9 mouse cellular contexts compared by ENCODE assay signal in the genomic region with DNA sequence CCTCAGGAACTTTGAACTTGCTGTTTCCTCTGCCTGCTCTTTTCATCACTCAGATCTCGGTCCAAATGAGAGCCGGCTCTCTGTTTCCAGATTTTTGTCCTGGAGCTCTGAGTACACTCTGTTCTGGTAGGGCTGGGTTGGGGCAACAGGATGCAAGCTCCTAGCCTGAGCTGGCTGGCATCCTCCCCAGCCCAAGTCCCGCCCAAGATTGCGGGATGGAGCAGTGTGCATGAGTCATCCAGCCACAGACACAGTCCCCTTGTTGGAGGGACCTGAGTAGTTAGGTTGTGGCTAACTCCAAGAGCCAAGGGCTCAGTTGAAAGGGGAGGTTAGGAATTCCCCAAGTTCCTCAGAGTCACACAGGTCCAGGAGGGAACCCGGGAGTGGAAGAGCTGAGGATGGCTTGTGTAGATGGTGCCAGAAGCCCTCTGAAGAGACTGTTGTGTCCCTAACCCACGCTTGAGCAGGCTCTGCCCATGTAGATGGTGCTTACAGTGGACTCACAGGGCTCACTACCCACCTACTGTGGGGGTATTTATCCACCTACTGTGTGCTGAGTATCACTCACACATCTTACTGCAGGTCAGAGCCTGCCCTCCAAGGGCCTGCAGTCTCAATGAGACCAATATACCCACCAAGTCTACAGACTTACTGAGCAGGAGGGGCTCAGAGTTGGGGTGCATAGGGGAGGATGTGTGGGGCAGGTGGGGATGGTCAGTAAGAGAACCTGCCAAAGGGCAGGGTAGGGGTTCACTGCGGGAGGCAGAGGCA. TPM values are rescaled to one million over a fixed set of nuclear protein-coding genes. Genes with fewer than 3 reads are reported as not detected.
DNase-seq lines count a peak whose midpoint lies in the region; ATAC-seq and TF ChIP-seq lines count a peak whose summit lies in the region.
"Had no signal": no experiment of that assay in that cellular context is flagged by ENCODE, and none has a peak within 500 bp of the region (broad histone marks: within the 10 kb centered on the region; RNA-seq: fewer than 3 reads in every experiment).

No protein-coding gene starts in this region.

- no peaks in the 10 kb centered on the region for H3K27me3 ChIP-seq in intestine, embryonic 15.5 days (replicated peaks)
- H3K27me3 ChIP-seq in intestine, embryonic 16.5 days (replicated peaks; ENCODE audit: control insufficient read depth, insufficient read depth, low read length): no peaks in the 10 kb centered on the region
- no peaks in the 10 kb centered on the region for H3K27me3 ChIP-seq in midbrain, postnatal 0 days (ENCODE audit: insufficient read depth, low read length)

- 0 out of 2 replicates have a peak, but pooled peaks have one; percentile 16 for ATAC-seq in intestine, embryonic 15.5 days
- no peak for ATAC-seq in intestine, embryonic 16.5 days
- ATAC-seq in CD4-positive, CD25-positive, alpha-beta regulatory T cell, adult 4 months: peak; percentile 68
- no peak for ATAC-seq in midbrain, postnatal 0 days (ENCODE audit: low FRiP score)

- DNase-seq in fibroblast of lung, adult 2 months (ENCODE audit: low read depth): peak; percentile 95
- DNase-seq in lung, adult 18-20 months: peak; percentile 91 to 95
- DNase-seq in urinary bladder, postnatal 14 days (ENCODE audit: low spot score): peak; percentile 80
- DNase-seq in midbrain, postnatal 0 days (ENCODE audit: low spot score): no peak
- DNase-seq in spleen, adult 12 weeks (ENCODE audit: low spot score): no peak

- peaks cover 14% of the 10 kb centered on the region for H3K4me1 ChIP-seq in intestine, embryonic 15.5 days (replicated peaks)
- peaks cover 16% of the 10 kb centered on the region for H3K4me1 ChIP-seq in intestine, embryonic 16.5 days (ENCODE audit: control insufficient read depth, insufficient read depth, low read length)
- no peaks in the 10 kb centered on the region for H3K4me1 ChIP-seq in midbrain, postnatal 0 days (ENCODE audit: insufficient read depth, low read length)

- no peak overlapping the region for H3K9ac ChIP-seq in intestine, embryonic 15.5 days
- H3K9ac ChIP-seq in intestine, embryonic 16.5 days (ENCODE audit: low read depth, low read length): no peak overlapping the region
- no peak overlapping the region for H3K9ac ChIP-seq in midbrain, postnatal 0 days (replicated peaks; ENCODE audit: low read length, poor library complexity, severe bottlenecking)
- H3K9ac ChIP-seq: heart, embryonic 13.5 days had no signal

- no peak overlapping the region for H3K27ac ChIP-seq in intestine, embryonic 15.5 days
- H3K27ac ChIP-seq in intestine, embryonic 16.5 days (ENCODE audit: low read length): no peak overlapping the region
- H3K27ac ChIP-seq in midbrain, postnatal 0 days (ENCODE audit: low read depth, low read length): no peak overlapping the region
- H3K27ac ChIP-seq: heart, embryonic 13.5 days had no signal

- no peak overlapping the region for H3K4me3 ChIP-seq in intestine, embryonic 15.5 days (replicated peaks)
- no peak overlapping the region for H3K4me3 ChIP-seq in intestine, embryonic 16.5 days (ENCODE audit: low read length)
- no peak overlapping the region for H3K4me3 ChIP-seq in midbrain, postnatal 0 days (ENCODE audit: low read depth, low read length)
- H3K4me3 ChIP-seq: heart, embryonic 13.5 days had no signal

- no peaks in the 10 kb centered on the region for H3K9me3 ChIP-seq in intestine, embryonic 15.5 days
- no peaks in the 10 kb centered on the region for H3K9me3 ChIP-seq in intestine, embryonic 16.5 days (ENCODE audit: control insufficient read depth, low read length)
- no peaks in the 10 kb centered on the region for H3K9me3 ChIP-seq in midbrain, postnatal 0 days (ENCODE audit: low read length)
- H3K9me3 ChIP-seq: heart, embryonic 13.5 days had no signal

- no peak overlapping the region for H3K4me2 ChIP-seq in intestine, embryonic 15.5 days (replicated peaks)
- no peak overlapping the region for H3K4me2 ChIP-seq in intestine, embryonic 16.5 days (ENCODE audit: low read depth, low read length)
- no peak overlapping the region for H3K4me2 ChIP-seq in midbrain, postnatal 0 days (ENCODE audit: low read depth, low read length, poor library complexity, severe bottlenecking)
- H3K4me2 ChIP-seq: heart, embryonic 13.5 days had no signal

- TF ChIP-seq CTCF in midbrain, postnatal 0 days (IDR thresholded peaks at IDR 0.05): no peak

- H3K36me3 ChIP-seq in intestine, embryonic 15.5 days: no peaks in the 10 kb centered on the region
- no peaks in the 10 kb centered on the region for H3K36me3 ChIP-seq in intestine, embryonic 16.5 days (ENCODE audit: control insufficient read depth, insufficient read depth, low read length)
- no peaks in the 10 kb centered on the region for H3K36me3 ChIP-seq in midbrain, postnatal 0 days (ENCODE audit: insufficient read depth, low read length)
- H3K36me3 ChIP-seq: heart, embryonic 13.5 days had no signal

- WGBS in intestine, embryonic 15.5 days: 69% methylated on average over 7 of the region's 7 CpGs
- 79% methylated on average over 7 of the region's 7 CpGs for WGBS in intestine, embryonic 16.5 days
- 88% methylated on average over 7 of the region's 7 CpGs for WGBS in midbrain, postnatal 0 days

RNA-seq across cellular contexts. Expression of a gene that starts 17.0 kb away (rescaled TPM):
- polyA plus RNA-seq in intestine, embryonic 15.5 days (2015; fragmentation: Nextera tagmentation; extraction: Ambion mirVana): 1.3 and 1.4 TPM in 2 replicates
- polyA plus RNA-seq in intestine, embryonic 16.5 days (2015; fragmentation: Nextera tagmentation; extraction: Ambion mirVana): 1.3 and 1.5 TPM in 2 replicates
- 10 to 100 TPM; 19.9 to 27.8 TPM for polyA plus RNA-seq in CD4-positive, CD25-positive, alpha-beta regulatory T cell, adult 4 months (2017; shearing (Covaris generic))
- 3.6 and 3.7 TPM in 2 replicates for total RNA-seq in midbrain, postnatal 0 days (2014; rRNA removed)
- 0.95 and 0.98 TPM in 2 replicates for polyA plus RNA-seq in midbrain, postnatal 0 days (2015; fragmentation: Nextera tagmentation; extraction: Ambion mirVana)

Comparison
In these comparisons a context has a peak if more than half of its experiments do, and no peak if none do; other contexts are left out.
1. ATAC-seq: peak in intestine, embryonic 15.5 days (single experiment) and CD4-positive, CD25-positive, alpha-beta regulatory T cell, adult 4 months (single experiment); none in intestine, embryonic 16.5 days (single experiment) and midbrain, postnatal 0 days (single experiment).
2. DNase-seq: peak in fibroblast of lung, adult 2 months (single experiment), lung, adult 18-20 months (2 of 2) and urinary bladder, postnatal 14 days (single experiment); none in midbrain, postnatal 0 days (single experiment) and spleen, adult 12 weeks (single experiment).